Mouse (Mus musculus) liver, embryonic 13.5 days (tissue): ENCODE data around the gene Map9. TPM values are rescaled to one million over a fixed set of nuclear protein-coding genes. Genes with fewer than 3 reads are reported as not detected.
"Not testable (repeated sequence)": the region's sequence is repeated elsewhere in the genome, so short reads cannot be mapped to it uniquely, and the experiment has no call there.

Source experiments
- ATAC-seq: fragments of 200-750 bp; cut with Nextera tagmentation; 2 replicates; pipeline ENCODE4 v1.8.0; 2017; ENCODE audit warnings: low read depth, mild to moderate bottlenecking, moderate number of reproducible peaks, moderate library complexity
- DNase-seq: peaks from one replicate; pipeline ENCODE4 v3.0.0; 2022
- H3K27ac ChIP-seq: fragments of 300-500 bp; sonication (generic); 2 replicates; pipeline ENCODE4 v1.5.1; 2015; ENCODE audit warnings: moderate library complexity, mild to moderate bottlenecking, inconsistent platforms
- H3K27me3 ChIP-seq: fragments of 300-500 bp; sonication (generic); 2 replicates; pipeline ENCODE4 v1.6.1; 2015; ENCODE audit warnings: mild to moderate bottlenecking, inconsistent platforms
- H3K36me3 ChIP-seq: fragments of 300-500 bp; sonication (generic); 2 replicates; pipeline ENCODE4 v1.6.1; 2015; ENCODE audit warnings: mild to moderate bottlenecking, inconsistent platforms
- H3K4me1 ChIP-seq: fragments of 300-500 bp; sonication (generic); replicated peaks from 2 replicates; pipeline ENCODE4 v1.6.1; 2015; ENCODE audit warnings: inconsistent platforms
- H3K4me2 ChIP-seq: fragments of 300-500 bp; sonication (generic); 2 replicates; pipeline ENCODE4 v1.6.1; 2015; ENCODE audit warnings: inconsistent platforms, mild to moderate bottlenecking, moderate library complexity
- H3K4me3 ChIP-seq: fragments of 300-500 bp; sonication (generic); replicated peaks from 2 replicates; pipeline ENCODE4 v1.5.1; 2015; ENCODE audit warnings: mild to moderate bottlenecking, inconsistent platforms
- H3K9ac ChIP-seq: fragments of 300-500 bp; sonication (generic); 2 replicates; pipeline ENCODE4 v1.6.1; 2015; ENCODE audit warnings: mild to moderate bottlenecking, inconsistent platforms
- H3K9me3 ChIP-seq: fragments of 300-500 bp; sonication (generic); replicated peaks from 2 replicates; pipeline ENCODE4 v1.6.1; 2016; ENCODE audit warnings: inconsistent platforms
- WGBS: fragments of 180-500 bp; shearing (Covaris S2); methylation state at CpG from one replicate; pipeline ENCODE4 v1.1.7; 2015; ENCODE audit not compliant: insufficient replicate concordance; 5-methylcytosine and 5-hydroxymethylcytosine counted together
- polyA plus RNA-seq: library from polyadenylated mRNA; unstranded; fragments of >200 nt; fragmentation: Nextera tagmentation; extraction: Ambion mirVana; gene quantifications from 2 replicates; pipeline ENCODE4 v1.2.1, GENCODE M21; 2015

Map9 gene
- polyA plus RNA-seq, 1 experiment from 2014 or later: 0.37 TPM

DNA sequence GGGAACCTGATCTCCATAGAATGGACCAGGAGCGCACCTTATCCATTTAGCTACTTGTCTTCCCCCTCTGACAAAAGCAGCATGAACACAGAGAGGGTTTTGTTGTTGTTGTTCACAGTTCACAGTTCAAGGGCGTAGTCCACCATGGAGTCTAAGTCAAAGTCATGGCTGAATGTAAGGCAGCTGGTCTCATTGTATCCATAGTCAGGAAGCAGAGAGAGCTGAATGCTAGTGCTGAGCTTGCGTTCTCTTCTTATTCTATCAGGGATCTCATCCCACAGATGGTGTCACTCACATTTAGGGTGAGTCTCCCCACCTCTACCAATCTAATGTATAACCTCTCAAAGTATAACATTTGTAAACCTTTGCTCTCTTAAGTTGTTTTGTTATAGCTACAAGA is 60.1 kb downstream of the Map9 start:
- WGBS: 73% methylated on average over 3 of the region's 3 CpGs
- DNase-seq (no peak), ATAC-seq (no peak)
- no peaks in the 10 kb centered on the region for H3K9me3 ChIP-seq
- H3K4me3 ChIP-seq: no peak overlapping the region
- no peaks in the 10 kb centered on the region for H3K4me1 ChIP-seq
- no peak overlapping the region for H3K27ac ChIP-seq
- no peaks in the 10 kb centered on the region for H3K36me3 ChIP-seq
- no peaks in the 10 kb centered on the region for H3K27me3 ChIP-seq
- no peak overlapping the region for H3K4me2 ChIP-seq
- H3K9ac ChIP-seq: no peak overlapping the region

DNA sequence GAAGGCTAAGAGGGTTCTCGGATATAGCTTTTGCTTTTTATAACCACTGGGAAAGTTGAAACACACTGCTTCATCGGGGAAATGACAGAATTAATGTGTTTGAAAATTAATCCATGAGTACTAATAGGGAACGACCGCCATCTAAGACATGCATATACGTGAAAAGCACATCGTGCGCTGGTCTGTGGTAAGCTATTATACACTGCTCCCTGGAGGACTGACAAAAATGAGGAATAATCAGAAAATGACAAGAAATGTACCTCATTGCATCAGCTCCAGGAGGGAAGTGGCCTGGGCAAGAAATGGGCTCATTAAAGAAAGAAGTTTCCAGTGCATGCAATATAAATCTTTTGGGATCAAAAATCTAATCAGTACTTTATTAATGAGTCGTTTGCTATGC is 77.5 kb downstream of the Map9 start:
- no peak overlapping the region for H3K27ac ChIP-seq
- 72% methylated on average over 8 of the region's 8 CpGs for WGBS
- ATAC-seq: no peak

DNA sequence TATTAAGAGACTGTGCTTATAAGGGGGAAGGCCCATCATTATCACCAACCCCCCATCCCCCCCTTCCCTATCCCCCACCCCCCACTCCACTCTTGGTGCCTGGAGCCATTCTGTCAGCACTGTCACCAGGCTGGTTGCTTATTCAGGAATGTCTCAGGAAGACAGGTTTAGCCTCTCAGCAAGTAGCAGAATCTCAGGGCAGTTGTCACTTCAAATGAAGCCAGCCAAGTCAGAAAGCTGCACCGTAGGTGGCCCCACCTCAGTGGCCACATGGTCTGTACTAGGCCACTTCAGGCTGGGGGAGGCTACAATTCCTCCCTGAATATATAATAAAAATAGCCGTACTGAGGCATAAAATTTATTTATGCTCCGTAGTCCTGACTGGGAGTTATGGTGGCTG is 83.1 kb downstream of the Map9 start:
- Histone ChIP-seq H3K4me2 (no peak overlapping the region), H3K4me3 (no peak overlapping the region), H3K27me3 (no peaks in the 10 kb centered on the region), H3K36me3 (no peaks in the 10 kb centered on the region), H3K27ac (no peak overlapping the region), H3K4me1 (no peaks in the 10 kb centered on the region), H3K9ac (no peak overlapping the region), H3K9me3 (no peaks in the 10 kb centered on the region)
- ATAC-seq (no peak), DNase-seq (no peak)
- WGBS: 47% methylated on average over 3 of the region's 3 CpGs

More for the DNA sequence above, 77.5 kb downstream of the Map9 start:
- Histone ChIP-seq H3K4me3 (no peak overlapping the region), H3K9ac (no peak overlapping the region), H3K4me1 (no peaks in the 10 kb centered on the region), H3K4me2 (no peak overlapping the region), H3K36me3 (no peaks in the 10 kb centered on the region), H3K9me3 (no peaks in the 10 kb centered on the region), H3K27me3 (no peaks in the 10 kb centered on the region)
- DNase-seq: no peak

DNA sequence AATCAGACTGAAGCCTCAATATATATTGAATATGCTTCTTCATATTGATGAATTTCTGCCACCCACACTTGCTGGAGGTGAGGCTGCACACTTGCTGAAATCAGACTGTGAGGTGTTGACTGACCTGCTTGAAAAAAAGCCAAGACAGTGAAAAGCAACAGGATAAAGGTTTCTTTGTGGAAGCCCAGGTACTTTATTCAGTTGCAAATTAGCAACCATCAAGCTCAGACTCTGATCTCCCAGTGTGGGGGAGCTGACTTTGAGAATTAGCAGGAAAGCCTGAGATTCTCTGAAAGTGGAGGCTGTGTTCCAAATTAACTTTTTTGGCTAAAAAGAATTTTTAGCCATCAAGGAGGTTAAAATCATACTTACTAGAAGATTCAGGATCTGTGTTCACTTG is 83.8 kb downstream of the Map9 start:
- H3K9ac ChIP-seq, H3K9me3 ChIP-seq, DNase-seq, ATAC-seq, H3K4me2 ChIP-seq, H3K27me3 ChIP-seq, H3K4me3 ChIP-seq, H3K36me3 ChIP-seq, H3K4me1 ChIP-seq, H3K27ac ChIP-seq: not testable (repeated sequence)

Other genes with a start within 250 kb of the Map9 start
- 5.8 and 7.2 TPM in 2 replicates for gene Gucy1a1, start 212.3 kb upstream of the Map9 start, polyA plus RNA-seq
- gene Npy2r, start 190.0 kb downstream of the Map9 start, polyA plus RNA-seq: 0.03 TPM in 1 of 2 replicates, not detected in the other